Mouse (Mus musculus) embryonic facial prominence, embryonic 15.5 days (tissue): ENCODE measurements around the gene Rnf41. TPM values are rescaled to one million over a fixed set of nuclear protein-coding genes. Genes with fewer than 3 reads are reported as not detected.

ENCODE experiments used
- ATAC-seq: fragments of 200-750 bp; cut with Nextera tagmentation; 2 replicates; pipeline ENCODE4 v1.8.0; 2017; ENCODE audit warnings: low read depth, moderate TSS enrichment; ENCODE audit not compliant: insufficient number of reproducible peaks, low FRiP score, low TSS enrichment
- H3K27ac ChIP-seq: fragments of 300-500 bp; sonication (generic); replicated peaks from 2 replicates; pipeline ENCODE4 v1.5.1; 2015; ENCODE audit warnings: mild to moderate bottlenecking, inconsistent platforms
- H3K27me3 ChIP-seq: fragments of 300-500 bp; sonication (generic); 2 replicates; pipeline ENCODE4 v1.6.1; 2015; ENCODE audit warnings: inconsistent platforms
- H3K36me3 ChIP-seq: fragments of 300-500 bp; sonication (generic); 2 replicates; pipeline ENCODE4 v1.6.1; 2015; ENCODE audit warnings: mild to moderate bottlenecking, inconsistent platforms
- H3K4me1 ChIP-seq: fragments of 300-500 bp; sonication (generic); 2 replicates; pipeline ENCODE4 v1.6.1; 2015; ENCODE audit warnings: inconsistent platforms
- H3K4me2 ChIP-seq: fragments of 300-500 bp; sonication (generic); replicated peaks from 2 replicates; pipeline ENCODE4 v1.6.1; 2015; ENCODE audit warnings: mild to moderate bottlenecking, inconsistent platforms
- H3K4me3 ChIP-seq: fragments of 300-500 bp; sonication (generic); replicated peaks from 2 replicates; pipeline ENCODE4 v1.5.1; 2015; ENCODE audit warnings: mild to moderate bottlenecking, inconsistent platforms
- H3K9ac ChIP-seq: fragments of 300-500 bp; sonication (generic); 2 replicates; pipeline ENCODE4 v1.6.1; 2015; ENCODE audit warnings: inconsistent platforms
- H3K9me3 ChIP-seq: fragments of 300-500 bp; sonication (generic); replicated peaks from 2 replicates; pipeline ENCODE4 v1.6.1; 2016; ENCODE audit warnings: inconsistent platforms
- WGBS: fragments of 180-500 bp; shearing (Covaris S2); methylation state at CpG from one replicate; pipeline ENCODE4 v1.1.7; 2015; 5-methylcytosine and 5-hydroxymethylcytosine counted together
- polyA plus RNA-seq: library from polyadenylated mRNA; unstranded; fragments of >200 nt; fragmentation: Nextera tagmentation; extraction: Ambion mirVana; gene quantifications from 2 replicates; pipeline ENCODE4 v1.2.1, GENCODE M21; 2015

Rnf41 gene
- polyA plus RNA-seq, result 44.0 and 45.0 TPM in 2 replicates

DNA sequence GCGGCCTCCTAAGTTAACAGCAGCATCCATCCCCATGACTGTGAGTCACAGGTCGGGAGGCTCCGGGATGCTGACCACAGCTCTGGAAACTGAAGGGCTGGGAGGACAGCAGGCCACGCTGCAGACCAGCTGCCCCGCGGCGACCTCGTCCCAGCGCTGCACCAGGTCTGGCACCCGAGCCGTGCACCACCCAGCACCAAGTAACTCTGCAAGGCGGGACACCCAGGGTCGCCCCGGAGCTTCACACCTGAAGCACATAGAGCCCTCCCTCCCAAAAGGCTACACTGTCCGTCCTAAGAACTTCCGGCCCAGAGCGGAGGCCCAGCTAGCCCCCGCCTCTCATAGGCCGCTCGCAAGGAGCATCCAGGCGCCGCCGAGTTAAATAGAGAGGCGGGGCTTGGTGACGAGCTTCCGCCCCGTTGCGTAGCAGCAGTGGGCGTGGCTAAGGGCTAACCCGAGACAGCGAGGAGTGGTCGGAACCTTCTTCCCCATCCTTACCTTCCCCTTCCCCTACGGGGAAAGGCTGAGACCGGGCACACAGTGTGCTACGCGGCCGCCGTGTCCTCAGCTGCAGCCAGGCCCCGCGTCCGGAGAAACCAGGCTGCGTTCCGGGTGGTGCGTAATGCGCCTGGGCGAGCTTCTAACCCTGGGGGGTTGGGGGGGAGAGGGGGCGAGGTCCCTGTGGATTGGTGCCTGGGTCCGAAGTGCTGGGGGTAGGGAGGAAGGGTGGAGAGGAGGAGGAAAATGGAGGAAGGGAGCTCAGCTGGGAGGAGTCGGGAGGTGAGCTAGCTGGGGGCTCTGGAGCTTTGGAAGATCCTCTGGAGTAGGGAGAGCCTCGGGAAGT is at the start of gene Rnf41, which contains the start of gene Nabp2:
Gene Rnf41, plus strand, starts transcription at position 447 of the 844 bp plus-strand sequence.
Gene Nabp2, minus strand, starts transcription at position 282 of the 844 bp plus-strand sequence.
- Histone ChIP-seq H3K27me3 (no peaks in the 10 kb centered on the region), H3K9me3 (no peaks in the 10 kb centered on the region), H3K9ac (peak within 1 kb of the TSS; percentile 78), H3K4me1 (peaks cover 40% of the 10 kb centered on the region), H3K4me2 (peak within 1 kb of the TSS; percentile 93), H3K27ac (peak within 1 kb of the TSS; percentile 98), H3K4me3 (peak within 1 kb of the TSS; percentile 96), H3K36me3 (peaks cover 36% of the 10 kb centered on the region)
- ATAC-seq, result peak; percentile 92
- under 1% methylated on average over 49 of the region's 50 CpGs for WGBS

- no peak overlapping the region for H3K4me2 ChIP-seq
- no peak overlapping the region for H3K27ac ChIP-seq
- 89% methylated on average over 6 of the region's 6 CpGs for WGBS
- no peak overlapping the region for H3K4me3 ChIP-seq
- H3K9ac ChIP-seq, result no peak overlapping the region
- no peak for ATAC-seq
- no peaks in the 10 kb centered on the region for H3K9me3 ChIP-seq
- peaks cover 75% of the 10 kb centered on the region for H3K36me3 ChIP-seq
- no peaks in the 10 kb centered on the region for H3K4me1 ChIP-seq
- H3K27me3 ChIP-seq, result no peaks in the 10 kb centered on the region
Measured at GRCm38 (mm10) chr10:128361836-128362235, 49.6 kb upstream of the Rnf41 start.

- ATAC-seq, result no peak
- H3K9ac ChIP-seq, result no peak overlapping the region
- no peak overlapping the region for H3K4me3 ChIP-seq
- H3K4me2 ChIP-seq, result no peak overlapping the region
- peaks cover 75% of the 10 kb centered on the region for H3K36me3 ChIP-seq
- WGBS, result 50% methylated on average over 3 of the region's 3 CpGs
- peaks cover 4% of the 10 kb centered on the region for H3K4me1 ChIP-seq
- no peak overlapping the region for H3K27ac ChIP-seq
- H3K9me3 ChIP-seq, result no peaks in the 10 kb centered on the region
- H3K27me3 ChIP-seq, result no peaks in the 10 kb centered on the region
Measured at GRCm38 (mm10) chr10:128362568-128362967, 48.9 kb upstream of the Rnf41 start.

- Histone ChIP-seq H3K27me3 (no peaks in the 10 kb centered on the region), H3K36me3 (peaks cover 23% of the 10 kb centered on the region), H3K4me1 (peaks cover 16% of the 10 kb centered on the region), H3K4me3 (peak overlapping the region; percentile 81), H3K27ac (peak overlapping the region; percentile 98), H3K9ac (peak overlapping the region; percentile 58), H3K9me3 (no peaks in the 10 kb centered on the region), H3K4me2 (peak overlapping the region; percentile 89)
- WGBS, result 10% methylated on average over 19 of the region's 19 CpGs
- ATAC-seq, result no peak; the same call in 1 of the 2 replicates
Measured at GRCm38 (mm10) chr10:128367899-128368401, 43.5 kb upstream of the Rnf41 start.

- peak; percentile 94 for ATAC-seq
- H3K9ac ChIP-seq, result peak within 1 kb of the TSS; percentile 58
- H3K4me3 ChIP-seq, result peak within 1 kb of the TSS; percentile 81
- under 1% methylated on average over 78 of the region's 87 CpGs for WGBS
- peak within 1 kb of the TSS; percentile 98 for H3K27ac ChIP-seq
- H3K36me3 ChIP-seq, result peaks cover 16% of the 10 kb centered on the region
- H3K4me1 ChIP-seq, result peaks cover 16% of the 10 kb centered on the region
- H3K9me3 ChIP-seq, result no peaks in the 10 kb centered on the region
- H3K4me2 ChIP-seq, result peak within 1 kb of the TSS; percentile 89
- H3K27me3 ChIP-seq, result no peaks in the 10 kb centered on the region
Measured at GRCm38 (mm10) chr10:128368402-128369217, 42.8 kb upstream of the Rnf41 start, which contains the start of gene Coq10a. Coq10a (minus strand) TSS chr10:128368997.

DNA sequence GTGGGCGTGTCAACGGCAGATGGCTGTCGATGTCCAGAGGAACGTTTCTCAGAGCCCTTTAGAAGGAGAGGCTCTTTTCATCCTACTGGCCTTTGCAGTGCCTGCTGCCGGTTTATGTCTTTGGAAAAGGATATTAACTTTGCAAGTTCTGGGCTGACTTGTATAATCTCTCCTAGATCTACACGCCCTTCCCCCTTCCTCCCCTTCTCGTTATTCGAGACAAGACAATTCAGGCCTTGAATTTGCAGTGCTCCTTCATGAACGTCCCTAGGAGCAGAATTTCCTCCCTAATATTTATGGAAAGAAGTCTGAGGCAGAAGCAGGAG is 42.3 kb upstream of the Rnf41 start:
- ATAC-seq, result no peak
- Histone ChIP-seq H3K9me3 (no peaks in the 10 kb centered on the region), H3K27me3 (no peaks in the 10 kb centered on the region), H3K4me1 (peaks cover 16% of the 10 kb centered on the region), H3K27ac (peak overlapping the region; percentile 98), H3K4me3 (peak overlapping the region; percentile 81), H3K36me3 (peaks cover 14% of the 10 kb centered on the region), H3K9ac (peak overlapping the region; percentile 58), H3K4me2 (peak overlapping the region; percentile 89)
- 3% methylated on average over 9 of the region's 9 CpGs for WGBS

- H3K36me3 ChIP-seq, result peaks cover 10% of the 10 kb centered on the region
- H3K4me2 ChIP-seq, result peak overlapping the region; percentile 89
- H3K9ac ChIP-seq, result peak overlapping the region; percentile 58
- H3K27ac ChIP-seq, result peak overlapping the region; percentile 98
- WGBS, result 77% methylated on average over 6 of the region's 6 CpGs
- H3K4me1 ChIP-seq, result peaks cover 16% of the 10 kb centered on the region
- peak overlapping the region; percentile 81 for H3K4me3 ChIP-seq
- H3K9me3 ChIP-seq, result no peaks in the 10 kb centered on the region
- no peak for ATAC-seq
- H3K27me3 ChIP-seq, result no peaks in the 10 kb centered on the region
Measured at GRCm38 (mm10) chr10:128369599-128369998, 41.9 kb upstream of the Rnf41 start.

DNA sequence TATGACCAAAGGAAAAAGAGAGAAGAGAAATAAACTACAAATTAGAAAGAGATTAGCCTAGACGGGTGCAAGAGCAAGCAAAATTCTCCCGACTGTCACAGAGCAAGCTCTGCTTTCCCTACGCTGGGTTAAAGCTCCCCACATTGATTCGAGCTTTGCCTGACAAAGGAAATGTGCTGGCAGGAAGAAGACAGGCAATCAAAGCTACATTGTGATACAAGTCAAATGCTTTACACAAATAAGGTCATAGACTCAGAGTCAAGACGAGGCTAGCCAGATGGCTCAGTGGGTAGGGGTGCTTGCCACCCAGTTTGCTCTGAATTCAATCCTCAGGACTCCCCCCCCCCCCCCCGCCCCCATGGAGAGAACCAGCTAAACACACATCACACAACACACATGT is 41.4 kb upstream of the Rnf41 start:
- no peak for ATAC-seq
- H3K36me3 ChIP-seq, result peaks cover 8% of the 10 kb centered on the region
- WGBS, result 62% methylated on average over 6 of the region's 6 CpGs
- no peak overlapping the region for H3K27ac ChIP-seq
- no peak overlapping the region for H3K4me3 ChIP-seq
- no peak overlapping the region for H3K9ac ChIP-seq
- H3K4me1 ChIP-seq, result peaks cover 16% of the 10 kb centered on the region
- no peaks in the 10 kb centered on the region for H3K9me3 ChIP-seq
- no peak overlapping the region for H3K4me2 ChIP-seq
- H3K27me3 ChIP-seq, result no peaks in the 10 kb centered on the region

- peaks cover 4% of the 10 kb centered on the region; the same call in 1 of the 2 replicates for H3K36me3 ChIP-seq
- 68% methylated on average over 4 of the region's 4 CpGs for WGBS
Measured at GRCm38 (mm10) chr10:128370601-128371000, 40.9 kb upstream of the Rnf41 start.

GRCm38 (mm10) chr10:128372142-128372541 is 39.3 kb upstream of the Rnf41 start:
- no peaks in the 10 kb centered on the region for H3K27me3 ChIP-seq
- no peak overlapping the region for H3K4me3 ChIP-seq
- no peak overlapping the region for H3K9ac ChIP-seq
- H3K36me3 ChIP-seq, result no peaks in the 10 kb centered on the region
- H3K4me1 ChIP-seq, result peaks cover 24% of the 10 kb centered on the region
- H3K9me3 ChIP-seq, result no peaks in the 10 kb centered on the region
- no peak overlapping the region for H3K4me2 ChIP-seq
- no peak overlapping the region for H3K27ac ChIP-seq
- 83% methylated on average over 5 of the region's 5 CpGs for WGBS
- ATAC-seq, result no peak

More at GRCm38 (mm10) chr10:128370601-128371000, 40.9 kb upstream of the Rnf41 start:
- Histone ChIP-seq H3K9ac (no peak overlapping the region), H3K9me3 (no peaks in the 10 kb centered on the region), H3K4me3 (no peak overlapping the region), H3K4me1 (peaks cover 16% of the 10 kb centered on the region), H3K4me2 (no peak overlapping the region), H3K27me3 (no peaks in the 10 kb centered on the region), H3K27ac (no peak overlapping the region)
- ATAC-seq, result no peak
